Mouse (Mus musculus) embryonic stem cell, embryonic (primary cell): ENCODE results near the gene Palm2.

ENCODE experiments used
- CTCF ChIA-PET, 4 experiments: fragments of 300-600 bp in 2 of 4; fragments of 350-600 bp in 2 of 4; sonication (Branson Sonifier 250); formaldehyde crosslinking; loops; one replicate each; lab custom pipeline; 2022; ENCODE audit warnings: inconsistent platforms in 2 of 4; lab: Charles Lee
- POLR2A ChIA-PET, 4 experiments: fragments of 300-600 bp in 2 of 4; fragments of 350-600 bp in 2 of 4; sonication (Branson Sonifier 250); formaldehyde crosslinking; loops; one replicate each; lab custom pipeline; 2022; ENCODE audit warnings: antibody characterized with exemption in 4 of 4, inconsistent platforms in 1 of 4; lab: Charles Lee

Palm2 gene

DNA sequence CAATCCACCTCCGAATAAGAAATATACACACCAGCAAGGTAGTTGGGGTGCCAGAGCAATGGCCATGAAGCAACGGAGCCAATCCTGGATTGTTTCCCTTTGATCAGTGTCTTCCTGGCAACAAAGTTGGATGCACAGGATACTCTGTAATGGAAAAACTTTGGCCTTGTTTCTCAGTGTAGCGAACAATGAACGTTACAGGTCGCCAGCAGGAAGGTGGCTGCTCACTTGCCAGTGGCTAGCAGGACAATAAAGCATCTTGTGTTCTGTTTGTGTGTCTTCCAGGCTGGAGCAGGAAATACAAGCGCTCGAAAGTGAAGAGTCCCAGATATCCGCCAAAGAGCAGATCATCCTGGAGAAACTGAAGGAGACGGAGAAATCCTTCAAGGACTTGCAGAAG is 254.1 kb downstream of the Palm2 start:
- CTCF ChIA-PET = interaction anchor here in 1 of 4 experiments (0.6 kb wide), 1 partner anchor 13 kb away, joined by 3 read pairs; no protein-coding TSS in a partner anchor
- POLR2A ChIA-PET = interaction anchor here in 1 of 4 experiments (0.9 kb wide), 1 partner anchor 12 kb away, joined by 5 read pairs; no protein-coding TSS in a partner anchor

DNA sequence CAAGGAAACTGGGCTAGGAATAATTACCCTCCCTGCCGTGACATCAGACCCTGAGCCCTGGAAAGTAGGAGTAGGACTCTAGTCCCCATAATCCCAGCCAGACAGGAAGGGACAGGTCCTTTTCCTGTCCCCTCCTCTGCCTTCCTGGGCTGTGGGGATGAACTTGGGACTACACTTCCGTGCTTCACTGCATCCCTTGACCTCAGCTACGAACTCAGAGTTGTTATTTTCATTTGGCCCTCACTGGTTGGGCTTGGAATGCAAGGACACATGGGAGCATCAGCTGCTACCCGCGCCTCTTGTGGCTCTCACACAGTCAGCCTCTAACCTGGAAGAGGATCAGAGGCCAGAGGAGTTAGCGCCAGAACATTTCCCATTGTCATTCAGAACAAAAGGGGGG is 256.0 kb downstream of the Palm2 start:
- ChIA-PET POLR2A (interaction anchor here (0.6 to 2.7 kb wide), 27 partner anchors 8 to 824 kb away, joined by 3 to 20 read pairs (median 3); partner anchors contain the start of gene Txn1 (in 3 of the 4)), CTCF (interaction anchor here in 2 of 4 experiments (0.6 to 1.5 kb wide), 3 partner anchors 15 to 17 kb away, joined by 3 to 4 read pairs (median 4); no protein-coding TSS in a partner anchor)

DNA sequence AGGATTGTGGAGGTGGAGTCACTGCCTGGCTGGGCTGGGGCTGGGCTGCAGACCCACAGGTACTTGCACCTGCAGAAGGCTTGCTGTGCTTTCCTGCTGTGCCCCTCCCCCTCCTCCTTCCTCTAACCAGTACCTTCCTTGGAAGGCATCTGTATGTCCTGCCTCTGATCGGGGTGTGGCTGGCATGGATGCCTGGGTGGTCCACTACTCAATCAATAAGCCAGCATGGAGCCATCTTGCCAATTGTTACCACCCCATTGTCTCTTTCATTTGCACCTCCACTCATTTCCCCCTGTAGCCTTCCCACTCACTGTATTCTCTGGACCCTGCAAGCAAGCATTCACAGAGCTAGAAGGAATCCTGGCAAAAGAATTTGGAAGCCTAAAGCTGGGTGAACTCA is 256.8 kb downstream of the Palm2 start:
- POLR2A ChIA-PET = interaction anchor here (0.6 to 2.7 kb wide), 21 partner anchors 9 to 266 kb away, joined by 3 to 20 read pairs (median 4); partner anchors contain the start of gene Txn1 (in 2 of the 4)
- CTCF ChIA-PET = interaction anchor here in 3 of 4 experiments (0.8 to 1.5 kb wide), 3 partner anchors 9 to 370 kb away, joined by 3 to 4 read pairs (median 3); no protein-coding TSS in a partner anchor

DNA sequence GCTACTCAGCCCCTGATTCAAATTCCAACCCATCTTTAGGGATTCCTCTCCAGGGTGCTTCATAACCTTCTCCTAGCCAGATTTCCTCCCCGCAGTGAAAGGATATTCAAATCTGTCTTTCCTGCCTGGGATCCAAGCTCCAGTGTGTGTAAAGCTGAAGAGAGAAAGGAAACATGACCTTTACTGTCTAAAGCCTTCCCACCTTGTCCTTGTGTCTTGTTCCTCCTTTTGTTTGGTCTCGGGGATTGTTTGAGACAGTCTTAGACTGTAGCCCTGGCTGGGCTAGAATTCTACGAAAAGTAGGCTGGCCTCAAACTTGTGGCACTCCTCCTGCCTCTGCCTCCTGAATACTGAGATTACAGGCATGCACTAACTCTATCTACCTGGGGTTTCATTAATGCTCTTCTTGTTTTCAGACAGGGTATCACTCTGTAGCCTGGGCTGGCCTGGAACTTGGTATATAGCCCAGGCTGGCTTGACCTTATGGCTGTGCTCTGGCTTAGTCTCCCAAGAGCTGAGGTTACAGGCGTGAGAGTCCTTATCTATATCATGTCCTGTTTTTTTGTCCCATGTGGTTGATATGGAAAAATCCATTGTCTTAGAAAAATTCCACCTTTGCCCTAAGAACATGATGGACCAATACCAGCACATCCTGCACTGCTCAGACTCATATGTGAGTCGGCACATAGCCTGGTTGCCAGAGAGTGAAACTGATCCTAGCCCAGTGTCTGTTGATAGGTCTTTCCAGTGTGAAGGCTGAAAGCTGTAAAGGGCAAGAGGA is 260.5 kb downstream of the Palm2 start:
- ChIA-PET CTCF (no interaction called here), POLR2A (interaction anchor here in 3 of 4 experiments (0.6 to 1.7 kb wide), 7 partner anchors 17 to 262 kb away, joined by 3 read pairs; partner anchors contain the start of genes Txn1 (in 2 of the 3) and Akap2 (in 1 of the 3))

DNA sequence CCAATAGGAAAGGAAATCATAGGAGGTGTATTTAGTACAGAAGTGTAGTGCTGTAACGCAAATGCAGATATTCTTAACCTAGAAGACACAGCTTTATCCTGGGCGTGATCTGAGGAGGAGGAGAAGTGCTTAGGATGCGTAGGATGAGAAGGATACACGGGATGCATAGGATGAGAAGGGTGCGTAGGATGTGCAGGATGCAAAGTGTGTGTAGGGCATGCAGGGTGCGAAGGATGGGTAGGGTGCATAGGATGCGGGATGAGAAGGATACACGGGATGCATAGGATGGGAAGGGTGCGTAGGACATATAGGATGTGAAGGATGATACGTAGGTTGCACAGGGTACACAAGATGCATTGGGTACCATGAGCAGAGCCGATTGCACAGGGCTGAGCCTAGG is 262.9 kb downstream of the Palm2 start:
- ChIA-PET CTCF (no interaction called here), POLR2A (interaction anchor here in 1 of 4 experiments (0.6 to 1.0 kb wide), 2 partner anchors 62 to 137 kb away, joined by 4 read pairs; no protein-coding TSS in a partner anchor)

DNA sequence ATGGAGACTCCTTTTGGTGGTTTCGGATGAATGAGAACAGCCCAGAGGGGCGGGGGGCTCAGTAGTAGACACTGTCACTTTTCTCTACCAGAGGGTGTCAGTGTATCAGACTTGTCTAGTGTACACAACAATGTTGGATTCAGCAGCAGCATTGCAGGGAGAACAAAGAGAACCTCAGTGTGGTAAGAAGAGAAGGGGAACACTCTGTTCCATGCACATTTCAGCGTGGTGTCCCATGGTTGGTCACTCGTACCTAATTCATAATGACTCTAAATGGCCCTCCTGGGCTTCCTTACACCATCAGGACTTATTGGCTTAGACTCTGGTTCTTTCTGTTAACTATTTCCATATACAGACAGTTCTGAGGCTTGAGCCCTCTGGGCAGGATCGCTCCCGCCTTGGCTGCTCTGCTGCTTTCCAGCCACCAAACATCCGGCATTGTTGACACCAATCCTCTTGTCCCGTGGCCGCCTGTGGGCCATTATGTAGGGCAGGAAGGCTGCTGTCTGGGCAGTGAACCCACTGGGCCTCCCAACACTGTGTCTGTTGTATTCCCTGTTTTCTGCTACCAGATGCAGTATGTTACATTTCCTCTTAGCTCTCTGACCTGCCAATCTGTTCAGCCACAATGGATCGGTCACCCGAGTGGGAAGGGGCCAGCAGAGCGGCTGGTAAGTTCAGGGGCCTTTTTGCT is 264.0 kb downstream of the Palm2 start:
- ChIA-PET CTCF (no interaction called here), POLR2A (interaction anchor here in 1 of 4 experiments (1.0 kb wide), 1 partner anchor 61 kb away, joined by 4 read pairs; no protein-coding TSS in a partner anchor)

DNA sequence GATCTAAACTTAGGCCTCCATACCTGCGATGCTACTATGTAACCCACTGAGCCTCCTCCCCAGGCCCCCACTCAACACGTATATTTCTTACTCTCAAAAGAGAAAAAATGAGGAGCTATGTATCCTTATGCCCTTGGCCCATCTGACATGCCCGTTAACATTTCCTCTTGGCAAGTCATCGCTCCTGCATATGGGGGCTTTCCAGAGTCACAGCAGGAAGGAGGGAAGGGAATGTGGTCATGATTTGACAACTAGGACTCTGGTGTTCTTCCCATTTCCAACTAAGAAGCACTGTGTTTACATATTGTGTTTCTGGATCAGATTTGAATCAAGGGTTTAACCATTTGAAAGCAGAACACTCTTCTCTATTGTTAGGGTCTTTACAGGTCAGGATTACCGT is 267.5 kb downstream of the Palm2 start:
- CTCF ChIA-PET = interaction anchor here in 2 of 4 experiments (1.1 to 1.2 kb wide), 2 partner anchors 28 to 250 kb away, joined by 3 to 4 read pairs; no protein-coding TSS in a partner anchor
- POLR2A ChIA-PET = interaction anchor here in 2 of 4 experiments (1.1 to 1.4 kb wide), 4 partner anchors 11 to 255 kb away, joined by 3 to 4 read pairs (median 3); partner anchors contain the start of gene Txn1 (in 1 of the 2)

DNA sequence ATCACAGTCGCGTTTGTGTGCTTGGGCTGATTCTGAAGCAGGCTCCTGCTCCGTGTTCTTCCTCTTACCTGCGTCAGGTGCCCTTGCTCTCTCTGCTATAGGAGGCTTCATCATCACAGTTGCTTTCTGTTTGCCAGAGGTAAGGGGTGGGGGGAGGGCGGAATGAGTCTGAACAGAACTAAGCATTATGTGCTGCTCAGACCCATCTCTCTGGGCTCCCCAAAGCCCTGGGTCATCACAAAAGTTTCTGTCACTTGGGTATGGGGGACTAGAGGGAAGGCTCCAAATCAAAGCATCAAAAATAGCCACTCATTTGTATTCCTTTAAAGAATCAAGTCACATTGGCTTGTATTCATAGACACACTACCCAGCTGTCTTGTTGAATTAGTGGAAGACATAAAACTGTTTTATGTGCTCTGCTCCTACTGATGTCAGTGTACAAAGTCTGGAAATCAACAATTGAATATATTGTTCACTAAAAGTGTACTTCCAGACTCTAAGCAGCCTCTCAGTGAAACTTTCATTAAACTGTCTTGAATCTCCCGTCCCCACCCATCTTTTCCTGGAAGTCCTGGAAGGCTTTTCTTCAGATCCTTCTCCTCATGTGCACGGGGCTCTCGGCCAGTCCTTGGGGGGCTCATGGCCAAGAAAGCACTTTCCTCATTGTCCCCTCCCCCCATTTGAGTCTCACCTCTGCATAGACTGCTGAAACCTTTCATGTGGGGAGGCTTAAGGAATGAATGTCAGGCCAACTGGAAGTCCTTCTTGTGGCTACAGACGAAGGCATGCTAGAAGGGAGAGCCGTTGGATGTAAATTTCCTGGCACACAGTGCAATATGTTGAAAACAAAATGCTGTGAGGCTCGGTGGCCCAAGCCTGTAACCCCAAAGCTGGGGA is 269.8 kb downstream of the Palm2 start:
- POLR2A ChIA-PET = no interaction called here
- CTCF ChIA-PET = no interaction called here

DNA sequence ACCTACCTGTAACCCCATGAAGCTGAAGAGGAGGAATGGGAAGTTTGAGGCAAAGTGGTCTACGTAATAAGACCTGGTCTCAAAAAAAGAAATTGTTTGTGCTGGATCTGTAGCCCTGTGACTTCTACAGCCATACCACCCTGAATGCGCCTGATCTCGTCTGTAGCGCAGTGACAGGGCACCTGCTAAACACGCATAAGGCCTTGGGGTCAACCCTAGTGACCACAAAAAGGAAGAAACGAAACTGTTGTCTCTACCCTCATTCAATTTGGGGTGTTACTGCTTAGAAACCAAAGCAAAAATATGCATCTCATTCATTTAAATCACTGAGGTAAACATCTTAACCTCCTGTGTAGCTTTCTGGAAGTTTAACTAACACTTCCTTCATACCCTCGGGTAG is 270.5 kb downstream of the Palm2 start:
- ChIA-PET POLR2A (no interaction called here), CTCF (no interaction called here)

DNA sequence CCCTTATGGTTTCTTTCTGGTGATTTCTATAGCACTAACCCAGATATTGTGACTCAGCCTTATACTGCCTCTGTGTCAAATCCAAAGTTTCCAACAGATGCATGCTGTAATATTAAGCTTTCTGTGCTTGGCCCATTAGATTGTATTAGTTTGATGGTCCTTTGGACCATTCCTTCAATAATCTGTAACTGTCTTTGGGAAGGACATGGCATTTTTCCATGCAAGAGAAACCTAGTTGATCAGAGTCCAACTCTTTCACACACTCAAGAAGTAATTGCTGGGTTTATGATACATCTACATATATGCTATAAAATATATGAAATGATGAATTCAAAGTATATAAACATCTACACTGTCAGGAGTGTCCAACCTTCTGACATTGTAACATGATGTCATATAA is 281.8 kb downstream of the Palm2 start:
- ChIA-PET CTCF (interaction anchor here (0.6 to 1.2 kb wide), 6 partner anchors 8 to 1625 kb away, joined by 3 to 14 read pairs (median 3); no protein-coding TSS in a partner anchor), POLR2A (interaction anchor here in 1 of 4 experiments (1.5 kb wide), 2 partner anchors 56 to 241 kb away, joined by 3 to 4 read pairs; partner anchors contain the start of gene Txn1)

DNA sequence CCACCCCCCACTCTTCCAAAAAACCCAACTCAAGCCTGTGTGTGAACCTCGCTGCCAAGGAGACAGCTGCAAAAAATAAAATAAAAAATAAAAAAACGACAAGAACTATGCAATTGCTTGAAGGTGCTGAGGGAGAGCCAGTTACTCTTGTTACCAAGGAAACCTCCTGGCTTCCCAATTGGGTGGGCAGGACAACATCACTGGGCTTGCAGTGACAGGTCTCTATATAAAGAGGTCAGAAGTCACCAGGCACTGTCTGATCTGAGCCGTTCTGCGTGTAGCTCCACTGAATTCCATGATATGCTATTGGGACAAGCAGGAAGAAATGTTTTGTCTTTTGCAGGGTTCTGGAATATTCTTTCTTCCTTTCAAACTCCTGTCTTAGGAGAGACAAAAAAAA is 282.7 kb downstream of the Palm2 start:
- CTCF ChIA-PET = interaction anchor here in 3 of 4 experiments (0.6 to 0.7 kb wide), 4 partner anchors 19 to 319 kb away, joined by 3 to 14 read pairs (median 7); no protein-coding TSS in a partner anchor
- POLR2A ChIA-PET = interaction anchor here in 3 of 4 experiments (0.6 to 1.5 kb wide), 6 partner anchors 16 to 472 kb away, joined by 3 to 4 read pairs (median 4); partner anchors contain the start of gene Txn1 (in 1 of the 3)

DNA sequence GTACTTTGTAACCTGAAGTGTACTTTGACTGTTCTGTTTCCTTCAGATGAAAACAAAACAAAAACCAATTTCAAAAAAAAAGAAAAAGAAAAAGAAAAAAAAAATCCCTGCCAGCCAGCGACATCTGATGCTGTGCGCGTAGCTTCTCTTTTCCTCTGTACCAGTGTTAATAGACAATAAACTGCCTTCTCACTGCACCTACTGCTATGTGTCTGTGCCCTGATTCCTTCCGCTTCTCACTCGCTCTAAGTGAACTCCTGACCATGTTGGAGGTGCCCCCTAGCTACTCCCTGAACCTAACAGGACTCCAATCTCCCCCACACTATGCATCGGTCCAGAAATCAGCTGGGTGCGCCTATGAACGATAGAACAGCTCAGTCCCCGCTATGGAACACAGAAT is 283.3 kb downstream of the Palm2 start, which contains the start of gene Akap2:
Akap2 (plus strand) TSS at position 304 of the 400 bp plus-strand sequence.
- ChIA-PET CTCF (interaction anchor here in 2 of 4 experiments (0.6 to 1.0 kb wide), 3 partner anchors 43 to 318 kb away, joined by 3 to 11 read pairs (median 3); no protein-coding TSS in a partner anchor), POLR2A (interaction anchor here in 2 of 4 experiments (0.6 to 1.5 kb wide), 6 partner anchors 15 to 794 kb away, joined by 3 to 4 read pairs (median 4); partner anchors contain the start of gene Txn1 (in 1 of the 2))

DNA sequence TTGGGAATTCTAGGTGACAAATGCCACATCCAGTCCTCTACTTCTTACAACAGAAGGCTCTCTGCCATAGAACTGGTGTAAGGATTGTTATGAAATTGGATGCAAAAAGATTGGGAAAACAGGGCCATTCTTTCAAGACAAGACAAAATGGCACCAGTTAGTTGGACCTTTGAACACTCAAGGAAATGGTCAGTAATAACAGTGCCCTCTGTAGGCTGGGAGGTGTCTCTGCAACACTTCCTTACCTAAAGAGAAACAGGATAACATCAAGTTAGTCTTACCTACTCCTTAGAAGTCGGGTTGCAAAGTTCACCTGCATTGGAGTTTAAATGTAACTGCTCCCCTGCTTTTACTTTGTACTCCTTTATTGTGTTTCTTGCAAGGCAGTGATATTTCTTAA is 285.3 kb downstream of the Palm2 start:
- CTCF ChIA-PET = interaction anchor here in 1 of 4 experiments (1.0 kb wide), 1 partner anchor 44 kb away, joined by 4 read pairs; no protein-coding TSS in a partner anchor
- POLR2A ChIA-PET = interaction anchor here in 1 of 4 experiments (0.5 kb wide), 1 partner anchor 62 kb away, joined by 3 read pairs; no protein-coding TSS in a partner anchor

DNA sequence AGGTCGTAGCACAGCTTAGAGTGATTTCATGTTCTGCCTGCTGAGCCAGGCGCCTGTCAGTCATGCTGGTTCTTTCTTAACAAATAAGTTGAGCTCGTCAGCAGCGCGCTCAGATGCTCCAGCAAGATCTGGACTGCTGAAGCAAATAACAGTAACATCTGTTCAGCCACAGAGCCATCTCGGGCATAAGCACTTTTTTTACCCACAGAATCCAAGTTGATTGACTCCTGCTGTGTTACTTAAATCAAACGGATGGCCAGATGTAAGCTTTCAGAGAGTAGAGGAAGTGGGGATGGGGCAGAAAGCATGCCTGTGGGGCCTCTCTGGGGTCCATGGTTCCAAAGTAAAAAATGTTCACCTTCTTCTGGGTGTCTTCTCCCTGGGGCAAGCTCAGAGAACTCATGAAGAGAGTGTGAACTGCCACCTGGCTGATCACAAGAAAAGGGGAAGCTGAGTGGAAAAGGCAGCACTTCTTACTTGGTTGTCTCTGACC is 286.9 kb downstream of the Palm2 start:
- POLR2A ChIA-PET = interaction anchor here in 2 of 4 experiments (0.9 to 1.8 kb wide), 3 partner anchors 30 to 235 kb away, joined by 3 to 5 read pairs (median 4); partner anchors contain the start of gene Txn1 (in 1 of the 2)
- CTCF ChIA-PET = interaction anchor here in 2 of 4 experiments (0.8 to 1.4 kb wide), 3 partner anchors 46 to 53 kb away, joined by 3 to 7 read pairs (median 6); no protein-coding TSS in a partner anchor

DNA sequence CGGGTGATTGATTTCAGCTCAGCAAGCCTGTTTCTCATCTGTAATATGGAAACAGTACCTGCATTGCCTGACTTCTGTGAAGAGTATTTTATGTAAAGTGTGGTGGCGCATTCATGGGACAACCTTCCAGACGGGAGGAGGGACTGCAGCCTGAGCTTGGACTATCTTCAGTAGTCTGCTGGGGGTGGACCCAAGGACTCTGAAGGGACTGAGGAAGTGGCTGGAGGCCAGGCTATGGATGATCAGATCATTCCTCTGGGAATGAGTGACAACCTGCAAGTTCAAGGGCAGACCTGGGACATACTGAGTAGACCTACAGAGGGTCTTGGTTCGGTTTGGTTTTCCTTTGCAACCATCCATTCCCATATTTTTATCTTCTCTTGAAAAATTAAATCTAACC is 288.2 kb downstream of the Palm2 start:
- POLR2A ChIA-PET = interaction anchor here in 1 of 4 experiments (1.1 kb wide), 1 partner anchor 85 kb away, joined by 3 read pairs; no protein-coding TSS in a partner anchor
- CTCF ChIA-PET = interaction anchor here in 1 of 4 experiments (1.0 to 2.3 kb wide), 2 partner anchors 47 to 50 kb away, joined by 3 to 12 read pairs; no protein-coding TSS in a partner anchor

DNA sequence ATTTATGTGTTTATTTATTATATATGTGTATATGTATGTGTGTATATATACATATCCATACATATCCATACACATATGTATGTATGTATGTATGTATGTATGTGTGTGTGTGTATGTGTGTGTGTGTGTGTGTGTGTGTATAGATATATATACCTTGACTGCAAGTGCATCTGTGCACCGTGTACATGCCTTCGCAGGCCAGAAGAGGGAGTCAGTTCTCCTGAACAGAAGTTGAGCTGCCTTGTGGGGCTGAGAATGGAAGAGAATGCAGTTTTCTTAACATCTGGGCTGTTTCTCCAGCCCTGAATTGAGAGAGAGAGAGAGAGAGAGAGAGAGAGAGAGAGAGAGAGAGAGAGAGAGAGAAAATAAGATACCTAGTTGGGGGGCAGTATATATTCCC is 289.6 kb downstream of the Palm2 start:
- ChIA-PET POLR2A (interaction anchor here (0.6 to 2.0 kb wide), 8 partner anchors 12 to 74 kb away, joined by 3 to 7 read pairs (median 3); no protein-coding TSS in a partner anchor), CTCF (interaction anchor here (0.6 to 2.7 kb wide), 31 partner anchors 8 to 610 kb away, joined by 3 to 18 read pairs (median 4); no protein-coding TSS in a partner anchor)
